Mouse (Mus musculus) left cerebral cortex, postnatal 25 days (tissue): ENCODE results near the gene Atxn7l3. TPM values are rescaled to one million over a fixed set of nuclear protein-coding genes. Genes with fewer than 3 reads are reported as not detected.

Experiments
- DNase-seq, 2 experiments: peaks; one replicate each; pipeline ENCODE4 v3.0.0; 2022; ENCODE audit warnings: low spot score in 2 of 2, mixed read lengths in 1 of 2
- intact Hi-C: fragments of 180-260 bp; cut with DNase I; formaldehyde crosslinking; loops from one replicate; pipeline ENCODE4 v1.15.1; 2025
- total RNA-seq, 2 experiments: library from RNA; stranded (reverse); gene quantifications; 2 replicates each; pipeline ENCODE4 v1.2.3; 2021

Atxn7l3 gene
- total RNA-seq, 2 experiments from 2014 or later = 231 to 242 TPM

GRCm38 (mm10) chr11:102241246-102241645 is 55.2 kb downstream of the Atxn7l3 start:
- no peak for DNase-seq
- intact Hi-C loops = no loop called here

DNA sequence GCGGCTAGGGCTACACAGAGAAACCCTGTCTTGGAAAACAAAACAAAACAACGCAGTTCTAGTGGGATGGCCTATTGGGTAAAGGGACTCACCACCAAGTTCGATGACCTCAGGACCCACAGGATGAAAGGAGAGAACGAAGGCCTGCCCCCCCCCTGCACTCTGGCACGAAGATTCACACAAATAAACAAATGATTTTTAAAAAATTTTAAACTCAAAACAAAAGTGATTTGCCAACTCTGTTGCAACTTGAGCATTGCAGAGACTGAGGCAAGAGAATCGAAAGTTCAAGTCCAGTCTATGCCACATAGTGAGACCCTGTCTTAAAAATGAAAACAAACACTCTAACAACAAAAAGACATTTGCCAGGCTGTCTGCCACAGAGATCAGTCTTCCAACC is 55.8 kb downstream of the Atxn7l3 start:
- intact Hi-C loops = no loop called here
- DNase-seq = no peak

Other genes starting within 250 kb of the Atxn7l3 start
- gene Mpp2, start 208.1 kb downstream of the Atxn7l3 start, total RNA-seq = 100 to 1,000 TPM; 153 to 174 TPM
- not detected for gene Ppy, start 195.3 kb downstream of the Atxn7l3 start, total RNA-seq
- gene Pyy, start 188.8 kb downstream of the Atxn7l3 start, total RNA-seq = not detected
- gene Nags, start 151.1 kb downstream of the Atxn7l3 start, total RNA-seq = not detected
- gene Tmem101, start 140.2 kb downstream of the Atxn7l3 start, total RNA-seq = 10 to 100 TPM; 24.8 to 28.0 TPM
- gene Lsm12, start 111.3 kb downstream of the Atxn7l3 start, total RNA-seq = 10 to 100 TPM; 58.3 to 66.4 TPM
- gene G6pc3, start 107.0 kb downstream of the Atxn7l3 start, total RNA-seq = 10 to 100 TPM; 55.7 to 61.8 TPM
- gene Hdac5, start 66.5 kb downstream of the Atxn7l3 start, total RNA-seq = 100 to 1,000 TPM; 243 to 261 TPM
- 1 to 10 TPM in 1 of 2 experiments, under 1 TPM in 1; 0.94 to 1.1 TPM for gene BC030867, start 47.7 kb downstream of the Atxn7l3 start, total RNA-seq
- 1 to 10 TPM; 1.2 TPM for gene Asb16, start 27.9 kb downstream of the Atxn7l3 start, total RNA-seq
- gene Tmub2, start 11.7 kb downstream of the Atxn7l3 start, total RNA-seq = 10 to 100 TPM; 67.8 to 71.4 TPM
- 100 to 1,000 TPM; 123 to 127 TPM for gene Ubtf, start 23.1 kb upstream of the Atxn7l3 start, total RNA-seq
- under 1 TPM; 0.62 to 0.73 TPM for gene Slc4a1, start 69.6 kb upstream of the Atxn7l3 start, total RNA-seq
- gene Rundc3a, start 96.8 kb upstream of the Atxn7l3 start, total RNA-seq = 100 to 1,000 TPM; 441 to 469 TPM
- 10 to 100 TPM; 58.8 to 64.8 TPM for gene Slc25a39, start 111.3 kb upstream of the Atxn7l3 start, total RNA-seq
- 10 to 100 TPM; 58.3 to 71.3 TPM for gene Grn, start 133.7 kb upstream of the Atxn7l3 start, total RNA-seq
- 100 to 1,000 TPM; 108 to 120 TPM for gene Fam171a2, start 151.1 kb upstream of the Atxn7l3 start, total RNA-seq
- gene Itga2b, start 173.5 kb upstream of the Atxn7l3 start, total RNA-seq = 1 to 10 TPM; 2.2 to 3.5 TPM